Mouse (Mus musculus): ENCODE measurements around the gene Tspan32. TPM values are rescaled to one million over a fixed set of nuclear protein-coding genes. Genes with fewer than 3 reads are reported as not detected.
A peak's percentile ranks its signal among the peaks of the same experiment; 100 is the strongest.

The Tspan32 gene
- polyA plus RNA-seq, 1 experiment = not detected

DNA sequence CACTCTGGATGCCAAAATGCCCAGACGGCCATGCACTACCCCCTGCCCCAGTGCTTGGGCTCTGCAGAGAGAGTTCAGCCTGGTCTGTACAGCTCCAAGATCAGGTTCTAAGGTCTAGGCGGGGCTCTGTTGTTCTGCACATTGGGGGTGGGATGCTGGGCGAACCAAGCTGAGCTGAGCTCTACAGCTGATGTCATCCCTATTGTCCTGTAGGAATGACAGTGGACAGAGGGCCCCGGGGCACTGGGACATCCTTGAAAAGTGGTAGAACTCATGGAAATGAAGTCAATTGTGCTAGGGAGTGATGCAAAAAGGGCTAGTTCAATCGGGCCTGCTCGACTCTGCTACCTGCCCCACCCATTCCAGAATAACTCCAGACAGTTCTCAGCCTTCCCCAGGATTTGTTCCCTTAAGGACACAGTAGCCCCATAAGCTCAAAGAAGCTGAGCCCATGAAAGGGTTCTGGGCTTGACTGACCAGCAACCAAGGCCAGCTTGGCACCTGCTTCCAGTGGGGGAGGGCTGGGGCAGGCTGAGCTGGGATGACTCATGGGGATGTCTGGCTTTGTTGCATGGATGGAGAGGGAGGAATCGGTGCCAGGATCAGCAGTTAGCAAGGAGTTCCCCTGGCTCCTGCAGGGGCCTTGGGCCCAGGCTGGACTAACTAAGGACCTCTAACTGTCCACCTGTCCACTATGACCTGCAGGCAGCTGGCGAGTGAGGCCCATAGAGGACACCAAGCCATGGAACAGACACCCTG, 8.8 kb downstream of the Tspan32 start:
- WGBS = 54% methylated on average over 8 of the region's 8 CpGs
- TF ChIP-seq POLR2A (IDR thresholded peaks at IDR 0.05; ENCODE audit: insufficient read depth, low read depth, low read length) = no peak
- no peak for TF ChIP-seq CTCF (IDR thresholded peaks at IDR 0.05; ENCODE audit: insufficient read depth, low read depth, low read length)
- H3K27ac ChIP-seq (ENCODE audit: insufficient read depth, low read depth, low read length) = no peak overlapping the region
- peaks cover 46% of the 10 kb centered on the region for H3K4me1 ChIP-seq (ENCODE audit: control insufficient read depth, insufficient read depth, low read length)
- H3K4me3 ChIP-seq (ENCODE audit: insufficient read depth, low read depth, low read length) = no peak overlapping the region

DNA sequence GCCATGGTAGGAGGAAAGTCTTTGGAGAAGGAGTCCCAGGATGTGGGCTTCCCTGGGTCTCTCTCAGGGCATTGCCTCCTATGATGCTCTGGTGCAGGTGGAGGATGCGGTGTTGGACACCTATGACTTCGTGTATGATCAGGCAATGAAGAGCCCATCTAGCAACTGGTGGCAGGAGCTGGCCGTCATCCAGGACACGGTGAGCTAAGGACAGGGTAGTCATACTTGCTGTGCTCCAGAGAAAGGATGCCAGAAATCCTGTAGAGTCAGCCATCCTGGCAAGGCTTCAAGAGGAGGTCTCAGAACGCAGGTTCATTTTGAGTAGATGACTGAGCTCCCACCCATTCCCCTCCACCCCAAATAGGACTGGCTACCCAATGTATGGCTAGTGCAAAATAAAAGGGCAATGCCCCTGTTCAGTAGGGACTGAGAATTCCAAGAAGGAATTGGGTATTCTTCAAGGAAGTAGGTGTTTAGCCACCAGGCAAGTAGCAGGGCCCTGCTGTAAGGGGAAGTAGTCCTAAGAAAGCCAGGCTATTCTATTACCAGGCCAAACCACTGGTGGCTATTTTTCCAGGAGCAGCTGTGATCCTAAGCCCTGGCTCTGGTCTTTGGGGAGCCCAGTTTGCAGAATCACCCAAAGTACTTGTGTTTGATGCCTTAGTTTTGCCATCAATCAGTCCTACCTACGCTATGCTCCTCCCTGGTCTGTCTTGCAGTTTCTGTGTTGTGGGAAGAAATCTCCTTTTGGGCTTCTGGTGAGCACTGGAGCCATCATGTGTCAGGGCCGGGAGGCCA, 10.2 kb downstream of the Tspan32 start:
- H3K27ac ChIP-seq (ENCODE audit: insufficient read depth, low read depth, low read length) = peak overlapping the region; percentile 22; the same call in 1 of the 2 replicates
- no peak overlapping the region for H3K4me3 ChIP-seq (ENCODE audit: insufficient read depth, low read depth, low read length)
- TF ChIP-seq CTCF (IDR thresholded peaks at IDR 0.05; ENCODE audit: insufficient read depth, low read depth, low read length) (no peak), POLR2A (IDR thresholded peaks at IDR 0.05; ENCODE audit: insufficient read depth, low read depth, low read length) (no peak)
- H3K4me1 ChIP-seq (ENCODE audit: control insufficient read depth, insufficient read depth, low read length) = peaks cover 37% of the 10 kb centered on the region
- WGBS = 73% methylated on average over 7 of the region's 7 CpGs

DNA sequence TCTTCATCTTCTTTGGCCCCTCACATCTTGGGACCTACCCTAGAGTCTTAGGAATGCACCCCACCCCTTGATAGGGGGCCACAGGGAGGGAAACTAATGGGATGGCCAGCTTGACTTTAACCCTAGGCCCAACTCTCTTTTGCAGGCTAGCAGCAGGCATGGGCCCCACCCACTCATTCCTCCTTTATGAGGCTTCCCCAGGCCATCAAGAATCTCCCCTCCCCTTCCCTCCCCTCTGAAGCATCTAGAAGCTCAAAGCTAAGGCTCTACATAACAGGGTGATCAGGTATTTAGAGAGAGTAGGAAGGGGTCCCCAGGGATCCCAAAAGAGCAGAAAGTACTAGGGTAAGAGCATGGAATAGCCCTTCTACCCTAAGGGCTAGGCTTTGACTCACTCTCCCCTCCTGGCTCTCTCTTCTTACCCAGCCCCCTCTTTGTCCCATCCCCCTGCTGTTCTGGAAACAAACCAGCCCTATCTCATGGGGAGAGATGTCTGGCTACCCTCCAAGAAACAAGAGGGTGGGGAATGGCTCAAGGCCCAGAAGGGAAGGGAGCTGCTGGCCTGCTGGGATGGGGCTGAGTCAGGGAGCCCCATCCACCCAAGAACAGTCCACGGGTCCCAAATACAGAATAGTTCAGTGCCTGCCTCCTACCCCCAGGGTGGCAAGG, 11.0 kb downstream of the Tspan32 start:
- no peak overlapping the region for H3K4me3 ChIP-seq (ENCODE audit: insufficient read depth, low read depth, low read length)
- TF ChIP-seq CTCF (IDR thresholded peaks at IDR 0.05; ENCODE audit: insufficient read depth, low read depth, low read length) (no peak), POLR2A (IDR thresholded peaks at IDR 0.05; ENCODE audit: insufficient read depth, low read depth, low read length) (no peak)
- H3K4me1 ChIP-seq (ENCODE audit: control insufficient read depth, insufficient read depth, low read length) = peaks cover 37% of the 10 kb centered on the region
- WGBS = 10% methylated on average over 1 of the region's 1 CpGs
- H3K27ac ChIP-seq (ENCODE audit: insufficient read depth, low read depth, low read length) = peak overlapping the region; percentile 22

DNA sequence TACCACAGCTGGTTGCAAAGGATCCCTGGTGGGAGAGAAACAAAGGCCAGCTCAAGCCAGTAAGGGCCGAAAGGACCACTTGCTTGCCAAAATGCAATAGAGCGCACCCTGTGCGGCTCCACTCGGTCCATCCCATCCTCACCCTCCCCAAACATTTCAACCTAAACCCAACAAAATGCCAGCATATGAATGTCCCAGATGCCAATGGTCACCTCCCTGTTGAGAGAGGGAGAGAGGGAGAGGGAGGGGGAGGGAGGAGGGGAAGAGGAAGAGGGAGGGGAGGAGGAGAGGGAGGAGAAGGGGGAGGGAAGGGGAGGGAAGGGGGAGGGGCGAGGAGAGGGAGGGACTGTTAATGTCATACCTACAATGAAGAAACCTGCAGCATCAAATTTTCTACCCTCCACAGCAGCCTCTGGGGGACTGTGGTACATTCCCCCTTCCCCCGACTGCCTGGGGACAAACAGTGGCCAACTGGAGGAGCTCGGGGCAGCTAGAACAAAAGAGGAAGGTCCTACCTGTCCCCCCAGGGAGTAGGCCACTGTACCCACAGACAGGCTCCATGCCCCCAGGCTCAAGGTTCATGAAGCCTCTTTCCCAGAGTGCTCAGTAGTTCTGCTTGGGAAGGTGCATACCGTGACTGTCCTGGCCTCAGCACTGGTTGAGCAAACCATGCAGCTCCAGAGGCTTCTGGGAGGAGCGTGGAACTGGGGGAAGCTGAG, 11.7 kb downstream of the Tspan32 start:
- H3K4me3 ChIP-seq (ENCODE audit: insufficient read depth, low read depth, low read length) = no peak overlapping the region
- peaks cover 37% of the 10 kb centered on the region for H3K4me1 ChIP-seq (ENCODE audit: control insufficient read depth, insufficient read depth, low read length)
- 48% methylated on average over 9 of the region's 9 CpGs for WGBS
- peak overlapping the region; percentile 35; the same call in 1 of the 2 replicates for H3K27ac ChIP-seq (ENCODE audit: insufficient read depth, low read depth, low read length)
- no peak for TF ChIP-seq POLR2A (IDR thresholded peaks at IDR 0.05; ENCODE audit: insufficient read depth, low read depth, low read length)
- TF ChIP-seq CTCF (IDR thresholded peaks at IDR 0.05; ENCODE audit: insufficient read depth, low read depth, low read length) = no peak

DNA sequence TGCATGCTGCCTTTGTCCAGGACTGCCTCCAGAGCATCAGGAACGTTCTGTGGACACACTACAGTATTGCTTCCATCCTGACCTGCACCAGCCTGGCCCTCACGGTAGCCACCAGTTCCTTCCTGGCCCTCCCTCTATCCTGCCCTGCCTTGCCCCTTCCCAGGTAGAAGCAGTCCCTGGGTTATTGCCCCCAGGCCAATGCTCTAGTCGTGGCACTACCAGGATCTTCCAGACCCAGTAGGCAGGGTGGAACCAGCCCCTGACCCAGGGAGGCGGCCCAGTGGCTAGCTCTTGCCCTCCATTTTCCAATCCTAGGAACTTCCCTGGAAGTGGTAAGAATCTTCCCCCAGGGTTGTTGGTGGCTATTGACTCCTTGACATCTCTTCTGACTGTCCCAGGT, 12.3 kb downstream of the Tspan32 start:
- no peak overlapping the region for H3K27ac ChIP-seq (ENCODE audit: insufficient read depth, low read depth, low read length)
- no peak for TF ChIP-seq POLR2A (IDR thresholded peaks at IDR 0.05; ENCODE audit: insufficient read depth, low read depth, low read length)
- TF ChIP-seq CTCF (IDR thresholded peaks at IDR 0.05; ENCODE audit: insufficient read depth, low read depth, low read length) = no peak
- H3K4me1 ChIP-seq (ENCODE audit: control insufficient read depth, insufficient read depth, low read length) = peaks cover 36% of the 10 kb centered on the region
- 75% methylated on average over 4 of the region's 4 CpGs for WGBS
- no peak overlapping the region for H3K4me3 ChIP-seq (ENCODE audit: insufficient read depth, low read depth, low read length)

DNA sequence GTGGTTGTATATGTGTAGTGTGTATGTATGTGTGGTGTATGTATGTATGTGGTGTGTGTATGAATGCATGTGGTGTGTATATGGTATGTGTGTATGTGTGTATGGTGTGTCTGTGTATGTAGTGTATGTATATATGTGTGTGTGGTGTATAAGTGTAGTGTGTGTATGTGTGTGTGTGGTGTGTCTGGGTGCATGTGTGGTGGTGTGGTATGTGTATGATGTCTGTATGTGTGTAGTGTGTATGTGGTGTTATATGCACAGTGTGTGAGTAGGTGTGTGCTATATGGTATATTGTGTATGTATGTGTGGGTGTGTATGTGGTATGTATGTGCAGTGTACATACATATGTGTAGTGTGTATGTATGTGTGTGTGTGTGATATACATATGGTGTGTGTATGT, 15.2 kb downstream of the Tspan32 start:
- Histone ChIP-seq H3K4me3 (ENCODE audit: insufficient read depth, low read depth, low read length) (no peak overlapping the region), H3K4me1 (ENCODE audit: control insufficient read depth, insufficient read depth, low read length) (peaks cover 19% of the 10 kb centered on the region), H3K27ac (ENCODE audit: insufficient read depth, low read depth, low read length) (no peak overlapping the region)
- TF ChIP-seq POLR2A (IDR thresholded peaks at IDR 0.05; ENCODE audit: insufficient read depth, low read depth, low read length) (no peak), CTCF (IDR thresholded peaks at IDR 0.05; ENCODE audit: insufficient read depth, low read depth, low read length) (no peak)

DNA sequence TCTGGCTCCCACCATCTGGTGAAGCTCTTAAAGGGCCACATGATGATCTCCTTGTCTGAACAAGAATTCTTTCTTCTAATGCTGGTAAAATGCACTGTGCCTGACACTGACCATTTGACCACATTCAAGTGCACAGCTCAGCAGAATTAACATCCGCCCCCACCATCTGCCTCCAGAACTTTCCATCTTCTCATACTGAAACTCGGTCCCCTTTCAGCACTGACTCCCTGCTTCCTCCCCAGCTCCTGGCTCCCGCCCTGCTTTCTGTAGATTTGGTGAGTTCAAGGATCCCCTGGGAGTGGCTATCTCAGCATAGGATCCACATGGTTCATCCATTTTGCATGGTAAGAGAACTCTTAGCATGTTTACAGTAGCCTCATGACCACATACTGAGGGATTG, 15.9 kb downstream of the Tspan32 start:
- no peak overlapping the region for H3K4me3 ChIP-seq (ENCODE audit: insufficient read depth, low read depth, low read length)
- H3K27ac ChIP-seq (ENCODE audit: insufficient read depth, low read depth, low read length) = no peak overlapping the region
- 86% methylated on average over 3 of the region's 3 CpGs for WGBS
- TF ChIP-seq CTCF (IDR thresholded peaks at IDR 0.05; ENCODE audit: insufficient read depth, low read depth, low read length) = no peak
- no peak for TF ChIP-seq POLR2A (IDR thresholded peaks at IDR 0.05; ENCODE audit: insufficient read depth, low read depth, low read length)
- peaks cover 15% of the 10 kb centered on the region for H3K4me1 ChIP-seq (ENCODE audit: control insufficient read depth, insufficient read depth, low read length)

DNA sequence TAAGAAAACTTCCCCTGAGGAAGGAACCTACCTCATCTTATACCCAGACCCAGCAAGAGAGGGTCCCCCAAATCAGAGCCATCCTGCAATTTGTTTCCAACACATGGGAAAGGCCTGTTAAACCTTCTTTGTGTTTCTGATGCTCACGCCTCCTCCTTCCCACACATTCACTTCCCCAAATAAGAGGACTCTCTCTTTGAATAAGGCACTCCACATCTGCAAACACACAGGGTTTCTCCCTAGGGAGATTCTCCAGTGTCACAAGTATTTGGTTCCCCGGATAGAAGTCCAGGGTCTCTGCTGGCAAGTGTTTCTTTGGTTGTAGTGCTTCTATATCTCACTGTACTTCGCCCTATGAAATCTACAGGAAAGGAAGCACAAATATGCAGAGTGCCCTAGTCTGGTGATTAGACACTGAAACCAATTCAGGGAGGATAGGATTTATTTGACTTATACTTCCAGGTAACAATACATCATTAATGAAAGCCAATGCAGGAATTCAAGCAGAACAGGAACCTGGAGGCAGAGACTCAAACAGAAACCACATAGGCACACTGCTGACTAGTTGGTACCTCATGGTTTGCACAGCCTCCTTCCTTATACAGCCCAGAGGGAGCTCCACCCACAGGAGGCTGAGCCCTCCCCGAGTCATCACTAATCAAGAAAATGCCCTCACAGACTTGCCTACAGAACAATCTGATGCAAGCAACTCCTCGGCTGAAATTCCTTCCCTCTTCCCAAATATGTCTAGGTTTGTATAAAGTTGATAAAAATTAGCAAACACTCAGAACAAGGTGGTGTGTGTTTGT, 16.7 kb downstream of the Tspan32 start:
- H3K4me3 ChIP-seq (ENCODE audit: insufficient read depth, low read depth, low read length) = no peak overlapping the region
- 48% methylated on average over 5 of the region's 5 CpGs for WGBS
- H3K4me1 ChIP-seq (ENCODE audit: control insufficient read depth, insufficient read depth, low read length) = peaks cover 8% of the 10 kb centered on the region
- H3K27ac ChIP-seq (ENCODE audit: insufficient read depth, low read depth, low read length) = no peak overlapping the region
- no peak for TF ChIP-seq CTCF (IDR thresholded peaks at IDR 0.05; ENCODE audit: insufficient read depth, low read depth, low read length)
- no peak for TF ChIP-seq POLR2A (IDR thresholded peaks at IDR 0.05; ENCODE audit: insufficient read depth, low read depth, low read length)
